8 mouse cellular contexts compared by ENCODE assay signal in the genomic region with DNA sequence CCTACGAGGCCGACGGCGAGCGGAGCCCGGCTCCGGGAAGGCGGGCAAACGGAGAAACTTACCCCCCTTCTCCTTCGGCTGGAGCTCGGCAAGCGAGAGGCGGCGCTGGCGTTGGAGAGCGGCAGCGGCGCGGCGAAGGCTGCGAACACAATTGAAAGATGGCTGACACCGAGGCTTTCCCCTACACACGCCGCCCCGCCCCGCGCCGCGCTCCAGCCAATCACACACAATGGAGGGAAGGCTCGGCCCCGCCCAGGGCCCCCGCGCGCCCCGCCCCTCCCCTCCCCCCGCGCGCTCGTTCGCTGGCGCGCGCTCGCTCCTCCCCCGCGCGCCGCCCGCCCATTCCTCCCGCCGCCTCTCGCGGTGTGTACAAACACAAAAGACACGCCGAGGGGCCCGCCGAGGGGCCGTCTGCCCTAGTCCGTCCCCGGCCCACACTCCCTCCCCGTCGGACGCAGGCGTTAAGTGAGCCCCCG. TPM values are rescaled to one million over a fixed set of nuclear protein-coding genes. Genes with fewer than 3 reads are reported as not detected.
DNase-seq lines count a peak whose midpoint lies in the region; ATAC-seq lines count a peak whose summit lies in the region.

No protein-coding gene starts in this region.

- H3K4me3 ChIP-seq in intestine, embryonic 15.5 days (replicated peaks) = peak overlapping the region; percentile 96

- intact Hi-C loops in left cerebral cortex, postnatal 14 days (cut with DNase I) = loop anchor here (1.0 kb wide), 1 partner anchor 37 kb away; no protein-coding TSS in a partner anchor

- under 1% methylated on average over 47 of the region's 65 CpGs for WGBS in intestine, embryonic 15.5 days

- no peaks in the 10 kb centered on the region for H3K27me3 ChIP-seq in intestine, embryonic 15.5 days (replicated peaks)

- ATAC-seq in intestine, embryonic 15.5 days = peak; percentile 96
- ATAC-seq in megakaryocyte-erythroid progenitor cell, adult 5-6 weeks (replicated peaks; ENCODE audit: low FRiP score, low TSS enrichment, poor library complexity, severe bottlenecking) = peak; percentile 74

- H3K9me3 ChIP-seq in intestine, embryonic 15.5 days = no peaks in the 10 kb centered on the region

- H3K36me3 ChIP-seq in intestine, embryonic 15.5 days = 0 out of 2 replicates have a peak, but pooled peaks cover 6% of the 10 kb centered on the region

- peaks cover 5% of the 10 kb centered on the region for H3K4me1 ChIP-seq in intestine, embryonic 15.5 days (replicated peaks)

- H3K4me2 ChIP-seq in intestine, embryonic 15.5 days (replicated peaks) = peak overlapping the region; percentile 67

- peak overlapping the region; percentile 100 for H3K27ac ChIP-seq in intestine, embryonic 15.5 days

- peak; percentile 97 for DNase-seq in adrenal gland, adult 2 months
- peak; percentile 95 for DNase-seq in embryo, embryonic 11 days
- DNase-seq in gastrocnemius, postnatal 25 days = peak; percentile 95
- peak; percentile 95 for DNase-seq in left cerebral cortex, postnatal 14 days (ENCODE audit: low spot score in 2 of 2)
- peak; percentile 95 for DNase-seq in right cerebral cortex, postnatal 14 days
- peak; percentile 91 for DNase-seq in urinary bladder, postnatal 25 days (ENCODE audit: low spot score)

- H3K9ac ChIP-seq in intestine, embryonic 15.5 days = peak overlapping the region; percentile 100

RNA-seq across cellular contexts. Expression of a gene that starts 0.3 kb away (rescaled TPM):
- 100 to 1,000 TPM; 639 to 657 TPM for total RNA-seq in adrenal gland, adult 2 months (2021)
- polyA plus RNA-seq in adrenal gland, adult 2 months (2012; rRNA removed) = 103 and 113 TPM in 2 replicates
- 100 to 1,000 TPM; 350 to 362 TPM for total RNA-seq in gastrocnemius, postnatal 25 days (2021)
- polyA plus RNA-seq in intestine, embryonic 15.5 days (2015; fragmentation: Nextera tagmentation; extraction: Ambion mirVana) = 1,771 and 1,977 TPM in 2 replicates
- total RNA-seq in left cerebral cortex, postnatal 14 days (2021) = 100 to 1,000 TPM; 361 to 401 TPM
- 737 and 1,041 TPM in 2 replicates for total RNA-seq in megakaryocyte-erythroid progenitor cell, adult 5-6 weeks (2014; fragmentation: Nextera tagmentation)
- 1,518 and 1,745 TPM in 2 replicates for total RNA-seq in megakaryocyte-erythroid progenitor cell, adult 5-6 weeks (2017)

RNA-seq across cellular contexts. Expression of a gene that starts 37.5 kb away (rescaled TPM):
- 10 to 100 TPM; 19.6 to 21.3 TPM for total RNA-seq in adrenal gland, adult 2 months (2021)
- 3.2 and 4.7 TPM in 2 replicates for polyA plus RNA-seq in adrenal gland, adult 2 months (2012; rRNA removed)
- 1 to 10 TPM; 7.5 TPM for total RNA-seq in gastrocnemius, postnatal 25 days (2021)
- 31.5 and 31.7 TPM in 2 replicates for polyA plus RNA-seq in intestine, embryonic 15.5 days (2015; fragmentation: Nextera tagmentation; extraction: Ambion mirVana)
- total RNA-seq in left cerebral cortex, postnatal 14 days (2021) = 10 to 100 TPM; 20.9 to 24.2 TPM
- total RNA-seq in megakaryocyte-erythroid progenitor cell, adult 5-6 weeks (2014; fragmentation: Nextera tagmentation) = 22.0 and 23.2 TPM in 2 replicates
- total RNA-seq in megakaryocyte-erythroid progenitor cell, adult 5-6 weeks (2017) = 37.6 and 45.7 TPM in 2 replicates

Comparison
In these comparisons a context has a peak if more than half of its experiments do, and no peak if none do; other contexts are left out.
1. Peak in every context shown above with its lines: DNase-seq, ATAC-seq, H3K4me3 ChIP-seq and H3K27ac ChIP-seq.